Mouse (Mus musculus) kidney, adult 2 months (tissue): ENCODE measurements at regions not wholly inside any gene's neighbourhood (a gene's known extent, or its start where the extent isn't known, plus 50 kb on each side); places are given as distances from the start of the nearest gene placed in this dataset.

Experiments used
- DNase-seq: peaks from one replicate; pipeline ENCODE4 v3.0.0; 2021
- H3K27ac ChIP-seq: fragments of 200-500 bp; 2 replicates; pipeline ENCODE4 v1.5.1; 2012; ENCODE audit warnings: low read depth, low read length, control low read depth, inconsistent platforms; ENCODE audit not compliant: insufficient read depth
- H3K27me3 ChIP-seq: fragments of 200-500 bp; replicated peaks from 2 replicates; pipeline ENCODE4 v1.6.1; 2012; ENCODE audit warnings: mild to moderate bottlenecking, moderate library complexity, low read length, inconsistent platforms; ENCODE audit not compliant: control insufficient read depth, insufficient read depth
- H3K36me3 ChIP-seq: fragments of 200-500 bp; 2 replicates; pipeline ENCODE4 v1.6.1; 2012; ENCODE audit warnings: mild to moderate bottlenecking, moderate library complexity, low read length, inconsistent platforms; ENCODE audit not compliant: control insufficient read depth, insufficient read depth
- H3K4me1 ChIP-seq: fragments of 200-500 bp; 2 replicates; pipeline ENCODE4 v1.6.1; 2011; ENCODE audit warnings: low read length; ENCODE audit not compliant: control insufficient read depth, insufficient read depth
- H3K4me3 ChIP-seq: fragments of 200-500 bp; 2 replicates; pipeline ENCODE4 v1.5.1; 2011; ENCODE audit warnings: mild to moderate bottlenecking, low read depth, low read length, control low read depth; ENCODE audit not compliant: insufficient read depth
- CTCF ChIP-seq: fragments of 200-500 bp; conservative IDR thresholded peaks from 2 replicates; pipeline ENCODE4 v1.5.1; 2011; ENCODE audit warnings: low read depth, mild to moderate bottlenecking, control low read depth, low read length, moderate library complexity, mixed read lengths; ENCODE audit not compliant: insufficient read depth, insufficient read length
- POLR2A ChIP-seq: fragments of 200-500 bp; IDR thresholded peaks from one replicate; pipeline ENCODE4 v1.6.1; 2011; ENCODE audit warnings: low read depth, low read length, control low read depth
- WGBS: fragments of 180-500 bp; shearing (Covaris S2); methylation state at CpG from one replicate; pipeline ENCODE4 v1.1.7; 2018; 5-methylcytosine and 5-hydroxymethylcytosine counted together

DNA sequence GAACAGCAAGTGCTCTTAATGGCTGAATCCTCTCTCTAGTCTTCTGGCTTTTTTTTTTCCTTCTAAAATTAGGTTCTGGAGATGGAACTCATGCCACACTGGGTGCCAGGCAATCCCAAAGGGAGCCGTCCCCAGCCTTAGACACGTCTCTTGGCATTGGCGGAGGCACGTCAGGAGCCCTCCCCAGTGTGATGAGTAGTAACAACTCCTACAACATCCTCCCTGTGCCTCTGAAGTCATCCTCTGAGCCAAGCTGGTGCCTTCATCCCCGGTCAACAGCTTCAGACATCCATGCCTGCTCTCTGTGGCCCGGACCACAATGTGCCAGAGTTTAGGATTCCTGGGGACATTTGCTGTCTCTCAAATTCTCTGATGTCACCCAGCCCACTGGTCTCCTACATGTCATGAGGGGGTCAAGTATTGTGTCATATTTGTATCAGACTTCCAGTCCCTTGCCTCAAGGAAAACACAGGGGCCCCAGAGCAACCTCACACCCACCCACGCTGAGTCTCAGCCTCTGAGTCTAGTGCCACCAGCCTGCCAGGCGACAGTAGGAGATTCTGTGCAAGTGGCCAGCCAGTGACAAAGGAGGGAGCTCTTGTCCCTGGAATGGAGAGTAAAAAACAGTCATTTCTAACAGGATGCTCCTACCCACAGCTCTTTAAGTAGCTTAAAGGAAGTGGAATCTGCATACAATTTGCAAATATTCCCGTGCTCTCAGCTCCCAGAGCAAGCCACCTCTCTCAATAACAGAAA, 144.5 kb upstream of the Kcnab2 start:
- H3K4me1 ChIP-seq = no peaks in the 10 kb centered on the region
- no peak for TF ChIP-seq POLR2A
- no peak for TF ChIP-seq CTCF
- H3K27ac ChIP-seq = no peak overlapping the region
- H3K36me3 ChIP-seq = no peaks in the 10 kb centered on the region
- H3K27me3 ChIP-seq = no peaks in the 10 kb centered on the region
- H3K4me3 ChIP-seq = no peak overlapping the region
- WGBS = 64% methylated on average over 9 of the region's 9 CpGs
- no peak for DNase-seq

DNA sequence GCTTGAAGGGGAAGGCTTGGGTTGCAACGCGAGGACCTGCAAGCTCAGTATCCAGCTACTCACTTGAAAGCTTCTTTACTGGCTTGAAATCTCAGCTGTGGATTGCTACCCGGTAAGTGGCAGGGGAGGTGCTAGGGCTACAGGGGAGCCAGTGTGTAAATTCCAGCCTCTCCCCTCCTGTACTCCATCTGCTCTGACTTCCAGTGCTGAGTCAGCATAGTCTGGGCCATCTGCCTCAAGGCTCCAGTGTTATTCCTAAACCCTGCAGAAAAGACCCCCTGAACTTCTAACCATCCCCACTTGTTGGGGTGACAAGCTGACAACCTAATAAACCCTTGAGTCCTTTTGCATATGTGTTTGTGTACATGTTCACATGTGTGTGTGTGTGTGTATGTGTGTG, 140.0 kb upstream of the Kcnab2 start:
- DNase-seq = no peak
- no peak overlapping the region for H3K27ac ChIP-seq
- H3K27me3 ChIP-seq = no peaks in the 10 kb centered on the region
- H3K4me3 ChIP-seq = no peak overlapping the region
- no peaks in the 10 kb centered on the region for H3K36me3 ChIP-seq
- TF ChIP-seq POLR2A (no peak), CTCF (no peak)
- WGBS = 45% methylated on average over 3 of the region's 3 CpGs
- no peaks in the 10 kb centered on the region for H3K4me1 ChIP-seq

GRCm38 (mm10) chr4:152615155-152615554, 137.5 kb upstream of the Kcnab2 start:
- no peak for TF ChIP-seq CTCF
- no peak for TF ChIP-seq POLR2A
- no peak for DNase-seq
- Histone ChIP-seq H3K27ac (no peak overlapping the region), H3K4me1 (no peaks in the 10 kb centered on the region), H3K4me3 (no peak overlapping the region), H3K36me3 (no peaks in the 10 kb centered on the region), H3K27me3 (no peaks in the 10 kb centered on the region)
- WGBS = 94% methylated on average over 2 of the region's 2 CpGs

DNA sequence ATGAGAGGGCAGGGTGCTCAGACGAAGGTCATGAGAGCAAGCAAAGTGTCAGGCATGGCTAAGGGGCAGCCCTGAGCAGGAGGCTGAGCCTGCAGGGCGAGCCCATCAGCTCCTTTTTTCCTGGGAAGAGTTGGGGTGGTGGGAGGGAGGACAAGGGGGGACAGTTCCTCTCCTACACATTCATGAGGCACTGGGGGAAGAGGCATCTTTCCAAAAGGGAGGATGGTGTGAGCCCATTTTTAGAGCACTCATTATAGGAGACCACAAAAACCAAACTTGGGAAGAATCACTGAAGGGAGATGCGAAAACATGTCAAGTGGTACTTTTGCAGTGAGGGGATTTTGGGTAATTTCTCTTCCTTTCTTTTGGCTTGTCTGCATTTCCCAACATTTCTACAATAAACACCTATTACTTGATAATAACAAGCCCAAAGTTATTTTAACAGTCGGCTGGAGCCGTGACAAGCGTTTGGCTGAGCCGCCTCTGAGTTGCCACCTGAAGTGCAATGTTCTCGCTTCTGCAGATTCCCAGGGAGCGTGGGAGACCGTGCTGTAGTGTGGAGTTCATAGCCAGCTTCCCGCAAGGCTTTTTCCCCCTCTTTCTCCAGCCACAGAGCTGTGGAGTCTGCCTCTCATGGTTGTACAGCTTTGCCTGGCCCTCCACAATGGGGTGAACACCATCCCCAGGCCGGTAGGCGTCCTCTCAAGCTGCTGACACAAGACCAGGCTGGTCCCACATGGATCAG, 136.9 kb upstream of the Kcnab2 start:
- Histone ChIP-seq H3K4me1 (no peaks in the 10 kb centered on the region), H3K4me3 (no peak overlapping the region), H3K27ac (no peak overlapping the region), H3K36me3 (no peaks in the 10 kb centered on the region), H3K27me3 (no peaks in the 10 kb centered on the region)
- 83% methylated on average over 13 of the region's 13 CpGs for WGBS
- TF ChIP-seq POLR2A (no peak), CTCF (no peak)
- DNase-seq = no peak
